Mouse (Mus musculus) neural tube, embryonic 15.5 days (tissue): ENCODE measurements at regions not wholly inside any gene's neighbourhood (a gene's known extent, or its start where the extent isn't known, plus 50 kb on each side); places are given as distances from the start of the nearest gene placed in this dataset.

ENCODE experiments used
- ATAC-seq: fragments of 200-750 bp; cut with Nextera tagmentation; 2 replicates; pipeline ENCODE4 v1.8.0; 2017; ENCODE audit warnings: mild to moderate bottlenecking, moderate TSS enrichment, moderate library complexity; ENCODE audit not compliant: low FRiP score
- H3K27ac ChIP-seq: fragments of 300-500 bp; sonication (generic); replicated peaks from 2 replicates; pipeline ENCODE4 v1.5.1; 2015; ENCODE audit warnings: mild to moderate bottlenecking, inconsistent platforms
- H3K27me3 ChIP-seq: fragments of 300-500 bp; sonication (generic); replicated peaks from 2 replicates; pipeline ENCODE4 v1.6.1; 2015; ENCODE audit warnings: inconsistent platforms
- H3K36me3 ChIP-seq: fragments of 300-500 bp; sonication (generic); 2 replicates; pipeline ENCODE4 v1.6.1; 2015; ENCODE audit warnings: inconsistent platforms
- H3K4me1 ChIP-seq: fragments of 300-500 bp; sonication (generic); 2 replicates; pipeline ENCODE4 v1.6.1; 2015; ENCODE audit warnings: inconsistent platforms
- H3K4me2 ChIP-seq: fragments of 300-500 bp; sonication (generic); 2 replicates; pipeline ENCODE4 v1.6.1; 2015; ENCODE audit warnings: inconsistent platforms, mild to moderate bottlenecking, moderate library complexity
- H3K4me3 ChIP-seq: fragments of 300-500 bp; sonication (generic); replicated peaks from 2 replicates; pipeline ENCODE4 v1.5.1; 2015; ENCODE audit warnings: mild to moderate bottlenecking, inconsistent platforms
- H3K9ac ChIP-seq: fragments of 300-500 bp; sonication (generic); replicated peaks from 2 replicates; pipeline ENCODE4 v1.6.1; 2015; ENCODE audit warnings: mild to moderate bottlenecking, inconsistent platforms
- H3K9me3 ChIP-seq: fragments of 300-500 bp; sonication (generic); replicated peaks from 2 replicates; pipeline ENCODE4 v1.6.1; 2016; ENCODE audit warnings: inconsistent platforms
- WGBS: fragments of 180-500 bp; shearing (Covaris S2); methylation state at CpG from one replicate; pipeline ENCODE4 v1.1.7; 2015; ENCODE audit warnings: mixed read lengths; 5-methylcytosine and 5-hydroxymethylcytosine counted together

GRCm38 (mm10) chr1:42539541-42540520 is 155.7 kb upstream of the Pou3f3 start:
- H3K36me3 ChIP-seq, result no peaks in the 10 kb centered on the region
- H3K4me1 ChIP-seq, result peaks cover 38% of the 10 kb centered on the region
- 0 out of 2 replicates have a peak, but pooled peaks cover 3% of the 10 kb centered on the region for H3K27me3 ChIP-seq
- ATAC-seq, result peak; percentile 75
- WGBS, result 12% methylated on average over 26 of the region's 26 CpGs
- no peaks in the 10 kb centered on the region for H3K9me3 ChIP-seq
- H3K4me3 ChIP-seq, result peak overlapping the region; percentile 27
- H3K27ac ChIP-seq, result peak overlapping the region; percentile 78
- H3K4me2 ChIP-seq, result peak overlapping the region; percentile 49
- H3K9ac ChIP-seq, result no peak overlapping the region

- H3K9ac ChIP-seq, result no peak overlapping the region
- peaks cover 38% of the 10 kb centered on the region for H3K4me1 ChIP-seq
- ATAC-seq, result no peak
- no peak overlapping the region for H3K4me3 ChIP-seq
- H3K27me3 ChIP-seq, result no peaks in the 10 kb centered on the region
- H3K27ac ChIP-seq, result no peak overlapping the region
- no peak overlapping the region for H3K4me2 ChIP-seq
- 81% methylated on average over 4 of the region's 4 CpGs for WGBS
- H3K36me3 ChIP-seq, result no peaks in the 10 kb centered on the region
- H3K9me3 ChIP-seq, result no peaks in the 10 kb centered on the region
Measured at GRCm38 (mm10) chr1:42541991-42542390, 153.6 kb upstream of the Pou3f3 start.

GRCm38 (mm10) chr1:42542846-42543549 is 152.6 kb upstream of the Pou3f3 start:
- Histone ChIP-seq H3K4me2 (peak overlapping the region; percentile 22; the same call in 1 of the 2 replicates), H3K9me3 (no peaks in the 10 kb centered on the region), H3K4me3 (no peak overlapping the region; the same call in 1 of the 2 replicates), H3K27ac (0 out of 2 replicates have a peak overlapping the region, but pooled peaks have one; percentile 9), H3K9ac (no peak overlapping the region), H3K36me3 (no peaks in the 10 kb centered on the region), H3K4me1 (peaks cover 38% of the 10 kb centered on the region), H3K27me3 (no peaks in the 10 kb centered on the region)
- 42% methylated on average over 15 of the region's 15 CpGs for WGBS
- ATAC-seq, result no peak

GRCm38 (mm10) chr1:42546879-42547278 is 148.7 kb upstream of the Pou3f3 start:
- WGBS, result 83% methylated on average over 3 of the region's 3 CpGs
- Histone ChIP-seq H3K4me3 (no peak overlapping the region), H3K9ac (no peak overlapping the region), H3K9me3 (no peaks in the 10 kb centered on the region), H3K4me1 (peaks cover 8% of the 10 kb centered on the region; the same call in 1 of the 2 replicates), H3K27me3 (no peaks in the 10 kb centered on the region), H3K36me3 (no peaks in the 10 kb centered on the region), H3K27ac (no peak overlapping the region), H3K4me2 (no peak overlapping the region)
- ATAC-seq, result no peak

GRCm38 (mm10) chr1:42557301-42557700 is 138.3 kb upstream of the Pou3f3 start:
- no peaks in the 10 kb centered on the region for H3K4me1 ChIP-seq
- H3K36me3 ChIP-seq, result no peaks in the 10 kb centered on the region
- no peak for ATAC-seq
- H3K27me3 ChIP-seq, result no peaks in the 10 kb centered on the region
- no peak overlapping the region for H3K9ac ChIP-seq
- H3K4me2 ChIP-seq, result no peak overlapping the region
- no peak overlapping the region for H3K27ac ChIP-seq
- H3K4me3 ChIP-seq, result no peak overlapping the region
- WGBS, result 91% methylated on average over 2 of the region's 2 CpGs
- H3K9me3 ChIP-seq, result no peaks in the 10 kb centered on the region

- Histone ChIP-seq H3K27me3 (no peaks in the 10 kb centered on the region), H3K27ac (no peak overlapping the region), H3K4me3 (no peak overlapping the region), H3K4me2 (no peak overlapping the region), H3K9ac (no peak overlapping the region), H3K4me1 (no peaks in the 10 kb centered on the region), H3K36me3 (no peaks in the 10 kb centered on the region), H3K9me3 (no peaks in the 10 kb centered on the region)
- WGBS, result 89% methylated on average over 6 of the region's 6 CpGs
- ATAC-seq, result no peak
Measured at GRCm38 (mm10) chr1:42567640-42568039, 127.9 kb upstream of the Pou3f3 start.

- no peak overlapping the region for H3K4me3 ChIP-seq
- WGBS, result 92% methylated on average over 3 of the region's 3 CpGs
- H3K4me2 ChIP-seq, result no peak overlapping the region
- no peak overlapping the region for H3K9ac ChIP-seq
- H3K27me3 ChIP-seq, result no peaks in the 10 kb centered on the region
- H3K27ac ChIP-seq, result no peak overlapping the region
- H3K9me3 ChIP-seq, result no peaks in the 10 kb centered on the region
- H3K4me1 ChIP-seq, result no peaks in the 10 kb centered on the region
- ATAC-seq, result no peak
- H3K36me3 ChIP-seq, result no peaks in the 10 kb centered on the region
Measured at GRCm38 (mm10) chr1:42585191-42585590, 110.4 kb upstream of the Pou3f3 start.

- 48% methylated on average over 10 of the region's 10 CpGs for WGBS
- H3K27ac ChIP-seq, result no peak overlapping the region
- no peak for ATAC-seq
Measured at GRCm38 (mm10) chr1:42588499-42588898, 107.1 kb upstream of the Pou3f3 start.

GRCm38 (mm10) chr1:42589442-42589841 is 106.1 kb upstream of the Pou3f3 start:
- WGBS, result 59% methylated on average over 7 of the region's 7 CpGs
- Histone ChIP-seq H3K9me3 (no peaks in the 10 kb centered on the region), H3K4me2 (no peak overlapping the region), H3K9ac (no peak overlapping the region), H3K27me3 (no peaks in the 10 kb centered on the region), H3K36me3 (no peaks in the 10 kb centered on the region), H3K4me1 (no peaks in the 10 kb centered on the region), H3K4me3 (no peak overlapping the region), H3K27ac (no peak overlapping the region)
- no peak for ATAC-seq

More at GRCm38 (mm10) chr1:42588499-42588898, 107.1 kb upstream of the Pou3f3 start:
- Histone ChIP-seq H3K4me3 (no peak overlapping the region), H3K36me3 (no peaks in the 10 kb centered on the region), H3K4me1 (no peaks in the 10 kb centered on the region), H3K4me2 (no peak overlapping the region), H3K27me3 (no peaks in the 10 kb centered on the region), H3K9me3 (no peaks in the 10 kb centered on the region), H3K9ac (no peak overlapping the region)

- WGBS, result 71% methylated on average over 1 of the region's 1 CpGs
- no peaks in the 10 kb centered on the region for H3K4me1 ChIP-seq
Measured at GRCm38 (mm10) chr1:42591855-42592254, 103.7 kb upstream of the Pou3f3 start.

GRCm38 (mm10) chr1:42597065-42597464 is 98.5 kb upstream of the Pou3f3 start:
- 74% methylated on average over 4 of the region's 4 CpGs for WGBS

More at GRCm38 (mm10) chr1:42591855-42592254, 103.7 kb upstream of the Pou3f3 start:
- no peak for ATAC-seq
- Histone ChIP-seq H3K9ac (no peak overlapping the region), H3K9me3 (no peaks in the 10 kb centered on the region), H3K27me3 (no peaks in the 10 kb centered on the region), H3K4me3 (no peak overlapping the region), H3K4me2 (no peak overlapping the region), H3K27ac (no peak overlapping the region), H3K36me3 (no peaks in the 10 kb centered on the region)

More at GRCm38 (mm10) chr1:42597065-42597464, 98.5 kb upstream of the Pou3f3 start:
- Histone ChIP-seq H3K36me3 (no peaks in the 10 kb centered on the region), H3K4me3 (no peak overlapping the region), H3K9ac (no peak overlapping the region), H3K4me2 (no peak overlapping the region), H3K4me1 (no peaks in the 10 kb centered on the region), H3K9me3 (no peaks in the 10 kb centered on the region), H3K27me3 (no peaks in the 10 kb centered on the region), H3K27ac (no peak overlapping the region)
- ATAC-seq, result no peak
